Mouse (Mus musculus) embryonic facial prominence, embryonic 11.5 days (tissue): ENCODE results near the gene Chn2. TPM values are rescaled to one million over a fixed set of nuclear protein-coding genes. Genes with fewer than 3 reads are reported as not detected.

Experiments used
- ATAC-seq: fragments of 200-750 bp; cut with Nextera tagmentation; replicated peaks from 2 replicates; pipeline ENCODE4 v1.8.0; 2017; ENCODE audit warnings: low read depth; ENCODE audit not compliant: insufficient number of reproducible peaks, low FRiP score, low TSS enrichment
- DNase-seq: peaks from one replicate; pipeline ENCODE4 v3.0.0-alpha.2; 2015; ENCODE audit warnings: low spot score
- H3K27ac ChIP-seq: fragments of 300-500 bp; sonication (generic); replicated peaks from 2 replicates; pipeline ENCODE4 v1.5.1; 2014; ENCODE audit warnings: mild to moderate bottlenecking, low read depth, low read length, control low read depth
- H3K27me3 ChIP-seq: fragments of 300-500 bp; sonication (generic); 2 replicates; pipeline ENCODE4 v1.6.1; 2014; ENCODE audit warnings: mild to moderate bottlenecking, low read length, moderate library complexity, mixed read lengths; ENCODE audit not compliant: control insufficient read depth, insufficient read depth
- H3K36me3 ChIP-seq: fragments of 300-500 bp; sonication (generic); replicated peaks from 2 replicates; pipeline ENCODE4 v1.6.1; 2014; ENCODE audit warnings: low read depth, mild to moderate bottlenecking, low read length, moderate library complexity, mixed read lengths; ENCODE audit not compliant: control insufficient read depth, insufficient read depth
- H3K4me1 ChIP-seq: fragments of 300-500 bp; sonication (generic); 2 replicates; pipeline ENCODE4 v1.6.1; 2014; ENCODE audit warnings: low read length, mixed read lengths; ENCODE audit not compliant: control insufficient read depth, insufficient read depth
- H3K4me2 ChIP-seq: fragments of 300-500 bp; sonication (generic); 2 replicates; pipeline ENCODE4 v1.6.1; 2014; ENCODE audit warnings: low read depth, mild to moderate bottlenecking, control low read depth, low read length, moderate library complexity
- H3K4me3 ChIP-seq: fragments of 300-500 bp; sonication (generic); 2 replicates; pipeline ENCODE4 v1.5.1; 2014; ENCODE audit warnings: low read depth, low read length, control low read depth
- H3K9ac ChIP-seq: fragments of 300-500 bp; sonication (generic); replicated peaks from 2 replicates; pipeline ENCODE4 v1.6.1; 2014; ENCODE audit warnings: mild to moderate bottlenecking, control low read depth, low read length
- H3K9me3 ChIP-seq: fragments of 300-500 bp; sonication (generic); replicated peaks from 2 replicates; pipeline ENCODE4 v1.6.1; 2016; ENCODE audit warnings: mild to moderate bottlenecking, low read length, inconsistent platforms, mixed read lengths; ENCODE audit not compliant: control insufficient read depth
- WGBS: fragments of 180-500 bp; shearing (Covaris S2); extraction: QIAGEN DNeasy Blood & Tissue Kit; methylation state at CpG from one replicate; pipeline ENCODE4 v1.1.7; 2014; 5-methylcytosine and 5-hydroxymethylcytosine counted together
- polyA plus RNA-seq: library from polyadenylated mRNA; unstranded; fragments of >200 nt; fragmentation: Nextera tagmentation; extraction: Ambion mirVana; gene quantifications from 2 replicates; pipeline ENCODE4 v1.2.1, GENCODE M21; 2014

The Chn2 gene
- polyA plus RNA-seq, 1 experiment from 2014 or later: 14.0 TPM

DNA sequence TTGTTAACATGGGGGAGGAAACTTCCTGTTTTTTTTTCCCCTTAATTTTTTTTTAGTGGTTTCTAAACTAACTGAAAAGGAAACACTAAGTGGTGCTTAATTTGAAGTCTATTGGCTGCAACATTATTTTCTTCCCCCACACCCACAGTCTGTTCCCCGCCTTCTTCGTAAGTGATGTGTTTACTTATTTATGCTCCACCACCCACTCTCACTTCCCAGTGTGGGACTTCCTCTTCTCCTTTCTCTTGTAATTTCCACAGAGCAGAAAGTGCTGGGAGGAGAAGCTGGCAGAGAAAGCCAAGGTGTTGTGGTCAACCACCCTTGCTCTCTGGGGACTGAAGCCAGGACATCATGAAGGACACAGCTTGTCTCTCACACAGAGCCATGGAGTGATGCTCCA is 43.2 kb downstream of the Chn2 start:
- no peak for DNase-seq
- Histone ChIP-seq H3K9me3 (no peaks in the 10 kb centered on the region), H3K4me3 (no peak overlapping the region), H3K27ac (no peak overlapping the region), H3K9ac (no peak overlapping the region), H3K4me2 (no peak overlapping the region), H3K27me3 (no peaks in the 10 kb centered on the region), H3K36me3 (no peaks in the 10 kb centered on the region), H3K4me1 (no peaks in the 10 kb centered on the region)
- no peak for ATAC-seq
- 76% methylated on average over 2 of the region's 2 CpGs for WGBS

DNA sequence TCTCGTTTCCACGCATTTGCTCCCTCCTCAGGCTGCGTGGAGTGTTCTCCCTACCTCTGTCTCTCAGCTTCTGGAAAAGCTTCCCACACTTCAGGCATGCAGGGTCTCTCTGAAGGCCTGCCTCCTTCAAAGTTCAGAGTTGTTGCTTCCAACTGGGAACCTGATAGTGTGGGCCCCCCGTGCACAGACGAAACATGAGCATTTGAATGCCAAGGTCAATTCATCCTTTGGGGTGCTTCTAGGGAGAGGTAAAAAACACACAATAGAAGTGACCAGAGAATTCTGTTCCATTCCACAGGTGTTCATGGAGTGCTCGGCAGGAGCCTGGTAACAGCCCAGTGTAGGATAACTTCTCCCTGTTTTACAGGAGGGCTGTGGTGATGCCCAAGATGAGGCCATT is 44.7 kb downstream of the Chn2 start:
- ATAC-seq (no peak), DNase-seq (no peak)
- Histone ChIP-seq H3K9me3 (no peaks in the 10 kb centered on the region), H3K27me3 (no peaks in the 10 kb centered on the region), H3K4me3 (no peak overlapping the region), H3K9ac (no peak overlapping the region), H3K4me1 (no peaks in the 10 kb centered on the region), H3K4me2 (no peak overlapping the region), H3K36me3 (no peaks in the 10 kb centered on the region), H3K27ac (no peak overlapping the region)
- 69% methylated on average over 6 of the region's 6 CpGs for WGBS

DNA sequence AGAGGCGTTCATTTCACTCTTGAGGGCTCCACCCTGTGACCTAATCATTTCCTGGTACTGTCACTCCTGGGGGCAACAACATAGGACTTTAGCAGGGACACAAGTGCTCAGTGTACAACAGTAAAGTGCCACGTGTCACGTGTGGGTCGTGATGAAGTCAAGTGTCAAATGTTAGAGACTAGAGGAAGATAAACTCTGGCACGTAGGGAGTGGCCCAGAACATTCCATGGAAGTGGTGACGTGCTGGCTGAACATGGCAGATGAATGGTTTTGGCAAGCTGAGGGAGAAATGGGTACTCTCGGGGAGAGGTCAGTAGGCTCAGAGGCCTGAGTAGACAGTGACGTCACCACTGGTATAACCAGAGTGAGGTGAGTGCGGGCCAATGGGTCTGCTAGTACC is 45.7 kb downstream of the Chn2 start:
- Histone ChIP-seq H3K4me3 (no peak overlapping the region), H3K36me3 (no peaks in the 10 kb centered on the region), H3K4me1 (no peaks in the 10 kb centered on the region), H3K9ac (no peak overlapping the region), H3K27me3 (no peaks in the 10 kb centered on the region), H3K4me2 (no peak overlapping the region), H3K9me3 (no peaks in the 10 kb centered on the region), H3K27ac (no peak overlapping the region)
- DNase-seq (no peak), ATAC-seq (no peak)
- WGBS: 61% methylated on average over 9 of the region's 9 CpGs

DNA sequence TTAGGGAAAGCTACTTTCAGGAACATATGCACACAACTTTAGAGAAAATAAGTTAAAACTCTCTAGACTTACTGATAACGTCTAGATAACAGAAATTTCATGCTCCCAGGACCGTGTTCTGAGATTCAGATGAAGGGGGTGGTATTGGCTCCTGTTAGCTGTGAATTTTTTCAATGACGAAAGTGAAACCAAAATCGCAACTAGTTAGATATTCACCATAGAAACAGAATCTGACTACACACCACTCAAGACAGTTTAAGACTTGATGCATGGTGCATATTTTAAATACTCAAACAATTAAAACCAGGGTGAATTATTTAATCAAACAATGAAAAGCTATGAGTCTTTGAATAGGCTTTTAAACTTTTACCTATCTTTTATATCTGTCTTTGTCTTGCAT is 48.8 kb downstream of the Chn2 start:
- H3K27ac ChIP-seq: no peak overlapping the region
- no peaks in the 10 kb centered on the region for H3K9me3 ChIP-seq
- DNase-seq (no peak), ATAC-seq (no peak)
- no peak overlapping the region for H3K4me3 ChIP-seq
- H3K4me2 ChIP-seq: no peak overlapping the region
- H3K27me3 ChIP-seq: no peaks in the 10 kb centered on the region
- 86% methylated on average over 4 of the region's 4 CpGs for WGBS
- no peak overlapping the region for H3K9ac ChIP-seq
- H3K4me1 ChIP-seq: no peaks in the 10 kb centered on the region
- H3K36me3 ChIP-seq: no peaks in the 10 kb centered on the region

DNA sequence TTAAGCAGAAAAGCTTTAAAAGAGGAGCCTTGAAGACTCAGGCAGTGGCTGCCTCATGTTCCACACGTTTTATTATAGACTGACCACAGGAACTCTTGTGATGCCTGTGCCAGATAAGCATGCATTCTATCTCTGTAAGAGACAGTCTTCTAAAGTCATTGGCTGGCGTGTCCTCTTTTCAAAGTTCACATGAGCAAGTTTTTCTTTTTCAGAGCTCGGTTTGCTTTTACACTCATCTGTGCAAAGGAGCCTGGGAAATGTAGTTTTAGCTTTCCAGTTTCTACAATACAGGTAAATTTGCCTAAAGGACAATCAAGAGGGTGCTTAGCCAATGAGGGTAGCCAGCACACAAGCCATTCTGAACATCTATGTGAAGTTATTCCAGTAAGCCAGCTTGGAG is 51.5 kb downstream of the Chn2 start:
- H3K4me1 ChIP-seq: no peaks in the 10 kb centered on the region
- no peak overlapping the region for H3K27ac ChIP-seq
- no peak overlapping the region for H3K4me2 ChIP-seq
- H3K9me3 ChIP-seq: no peaks in the 10 kb centered on the region
- DNase-seq (no peak), ATAC-seq (no peak)
- H3K27me3 ChIP-seq: no peaks in the 10 kb centered on the region
- no peak overlapping the region for H3K9ac ChIP-seq
- H3K4me3 ChIP-seq: no peak overlapping the region
- 71% methylated on average over 3 of the region's 3 CpGs for WGBS
- no peaks in the 10 kb centered on the region for H3K36me3 ChIP-seq

DNA sequence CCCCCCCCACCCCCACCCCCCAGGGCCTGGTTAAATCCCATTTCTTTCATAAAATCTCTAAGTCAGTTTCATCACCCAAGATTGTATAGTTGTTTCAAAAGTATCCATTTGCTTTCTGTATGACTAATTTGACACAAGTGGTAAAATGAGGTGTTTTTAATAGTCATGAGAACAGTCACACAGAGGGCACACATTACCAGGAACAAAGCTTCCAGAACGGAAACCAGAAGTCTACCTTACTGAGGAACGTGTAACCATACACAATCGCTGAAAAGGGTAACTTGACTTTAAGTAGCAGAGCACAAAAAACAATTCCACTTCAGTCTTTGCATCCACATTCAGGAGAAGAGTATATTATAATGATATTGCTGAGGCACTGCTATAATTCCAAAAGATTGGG is 53.6 kb downstream of the Chn2 start:
- Histone ChIP-seq H3K27me3 (no peaks in the 10 kb centered on the region; the same call in 1 of the 2 replicates), H3K4me2 (no peak overlapping the region), H3K4me3 (no peak overlapping the region), H3K27ac (no peak overlapping the region), H3K36me3 (no peaks in the 10 kb centered on the region), H3K9ac (no peak overlapping the region), H3K9me3 (no peaks in the 10 kb centered on the region), H3K4me1 (no peaks in the 10 kb centered on the region; the same call in 1 of the 2 replicates)
- ATAC-seq (no peak), DNase-seq (no peak)
- WGBS: 71% methylated on average over 3 of the region's 3 CpGs

DNA sequence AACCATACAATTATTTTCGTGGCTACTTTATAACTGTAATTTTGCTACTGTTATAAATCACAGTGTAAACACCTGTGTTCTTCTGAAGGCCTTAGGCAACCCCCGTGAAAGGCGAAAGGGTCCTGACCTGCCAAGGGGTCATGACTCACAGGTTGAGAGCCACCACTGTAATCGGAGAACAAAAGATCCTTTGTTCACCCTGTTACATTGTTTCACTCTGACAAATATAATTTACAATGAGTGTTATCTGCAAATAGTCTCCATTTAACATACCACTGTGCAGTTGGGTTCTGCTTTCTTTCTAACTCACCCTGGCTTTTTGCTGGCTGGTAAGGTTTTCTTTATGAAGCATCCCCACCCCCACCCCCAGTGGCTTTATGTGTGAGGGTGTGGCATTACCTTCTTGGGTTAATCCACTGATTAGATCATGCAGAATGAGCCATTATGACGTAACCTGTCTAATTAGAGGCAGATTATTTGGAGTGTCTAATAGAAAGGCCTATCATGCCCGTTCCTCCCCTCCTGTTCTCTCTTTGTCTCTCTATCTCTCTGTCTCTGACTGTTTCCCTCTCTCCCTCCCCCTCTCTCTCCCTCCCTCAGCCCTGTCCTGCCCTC is 56.9 kb downstream of the Chn2 start:
- Histone ChIP-seq H3K4me2 (no peak overlapping the region), H3K4me1 (no peaks in the 10 kb centered on the region; the same call in 1 of the 2 replicates), H3K27me3 (no peaks in the 10 kb centered on the region; the same call in 1 of the 2 replicates), H3K36me3 (no peaks in the 10 kb centered on the region), H3K4me3 (no peak overlapping the region), H3K9ac (no peak overlapping the region), H3K27ac (no peak overlapping the region), H3K9me3 (no peaks in the 10 kb centered on the region)
- ATAC-seq (no peak), DNase-seq (no peak)
- 14% methylated on average over 6 of the region's 6 CpGs for WGBS

DNA sequence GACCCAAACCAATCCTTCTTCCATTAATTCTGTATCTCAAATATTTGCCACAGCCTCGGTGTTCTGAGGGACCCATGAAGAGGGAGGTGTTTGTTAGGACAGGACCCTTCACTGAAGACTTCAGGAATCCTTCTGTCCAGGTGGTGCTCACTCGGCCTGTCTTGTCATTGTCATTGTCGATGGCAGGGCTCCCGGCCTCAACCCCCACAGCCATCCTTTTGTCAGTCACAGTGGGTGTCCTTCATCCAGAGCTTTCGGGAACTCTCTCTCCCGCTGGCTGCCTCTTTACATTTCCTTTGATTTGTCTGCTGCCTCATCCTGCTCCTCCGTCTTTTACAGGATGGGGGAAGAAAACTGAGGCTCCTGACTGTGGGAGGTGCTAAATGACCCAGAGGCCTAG is 57.5 kb downstream of the Chn2 start:
- Histone ChIP-seq H3K27me3 (no peaks in the 10 kb centered on the region; the same call in 1 of the 2 replicates), H3K4me3 (no peak overlapping the region), H3K4me2 (no peak overlapping the region), H3K9me3 (no peaks in the 10 kb centered on the region), H3K27ac (no peak overlapping the region), H3K9ac (no peak overlapping the region), H3K4me1 (no peaks in the 10 kb centered on the region; the same call in 1 of the 2 replicates), H3K36me3 (no peaks in the 10 kb centered on the region)
- ATAC-seq (no peak), DNase-seq (no peak)
- WGBS: 14% methylated on average over 7 of the region's 7 CpGs
